Mouse (Mus musculus): ENCODE results near the gene Naa10.

The Naa10 gene

DNA sequence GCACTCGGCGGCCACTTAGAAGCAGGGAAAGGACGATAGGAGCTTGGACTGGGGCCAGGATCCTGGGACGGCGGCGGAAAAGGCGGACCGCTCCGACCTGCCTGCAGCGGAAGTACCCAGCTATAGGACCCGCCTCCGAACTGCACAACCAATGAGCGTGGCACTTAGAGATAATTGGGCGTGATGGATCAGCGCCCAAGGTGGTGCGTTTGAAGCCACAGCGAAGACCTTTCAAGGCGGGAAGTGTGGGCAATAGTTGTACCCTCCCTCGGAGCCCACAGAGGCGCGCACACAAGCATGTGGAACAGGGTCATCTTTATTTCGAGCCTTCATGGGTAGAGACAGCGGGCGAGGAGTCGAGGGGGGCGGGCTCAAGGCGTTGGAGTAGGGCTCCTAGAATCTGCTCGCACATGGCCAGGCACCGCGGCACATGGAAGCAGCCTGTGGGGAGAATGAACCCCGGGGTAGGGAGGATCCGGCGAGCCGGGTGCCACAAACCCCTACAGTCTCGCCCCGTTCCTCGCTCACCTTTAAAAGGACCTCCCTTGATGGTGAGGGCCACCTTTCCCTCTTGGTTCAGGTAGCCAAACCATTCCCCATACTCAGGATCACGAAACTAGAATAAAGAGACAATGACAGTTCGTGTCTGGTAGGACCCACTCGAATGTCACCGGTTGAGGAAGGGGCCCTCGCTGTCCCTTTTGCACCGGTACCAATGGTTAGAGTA is at the start of gene Naa10, which contains the start of gene Arhgap4:
Gene Naa10, minus strand, starts transcription at position 122 of the 727 bp plus-strand sequence.
Gene Arhgap4, minus strand, starts transcription at position 48 of the 727 bp plus-strand sequence.
- DNase-seq (ENCODE audit: low read depth) = peak; percentile 87

DNA sequence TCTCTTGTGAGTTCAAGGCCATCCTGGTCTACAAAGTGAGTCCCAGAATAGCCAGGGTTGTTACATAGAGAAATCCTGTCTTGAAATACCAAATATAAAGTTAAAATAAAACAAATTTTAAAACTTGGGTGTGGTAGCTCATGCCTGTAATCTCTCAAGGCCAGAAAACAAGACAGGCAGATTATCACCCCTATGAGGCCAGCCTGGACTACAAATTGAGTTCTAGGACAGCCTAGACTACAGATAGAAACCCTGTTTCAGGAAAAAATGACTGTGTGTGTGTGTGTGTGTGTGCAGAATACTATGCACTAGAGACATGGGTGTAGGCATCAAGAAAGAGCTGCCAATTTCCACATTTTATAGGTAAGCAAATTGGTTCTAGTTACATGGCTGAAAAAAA is 49.0 kb upstream of the Naa10 start:
- no peak for DNase-seq (ENCODE audit: low read depth)

DNA sequence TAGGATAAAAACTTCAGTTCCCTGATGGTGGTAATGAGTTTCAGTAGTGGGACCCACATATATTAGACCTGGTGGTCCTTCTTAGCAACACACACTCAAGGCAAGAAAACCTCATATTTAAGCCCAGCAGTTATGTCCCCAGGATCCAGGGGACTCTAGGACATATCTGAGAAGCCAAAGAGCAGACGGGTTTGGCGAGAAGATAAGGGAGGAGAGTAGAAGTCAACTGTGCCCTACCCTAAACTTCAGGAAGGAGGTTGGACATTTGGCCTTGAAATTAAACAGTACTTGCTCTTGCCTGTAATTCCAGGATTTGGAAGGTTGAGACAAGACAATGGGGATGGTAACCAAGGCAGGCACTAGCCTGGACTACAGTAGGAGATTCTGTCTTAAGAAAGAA is 48.0 kb upstream of the Naa10 start:
- no peak for DNase-seq (ENCODE audit: low read depth)

DNA sequence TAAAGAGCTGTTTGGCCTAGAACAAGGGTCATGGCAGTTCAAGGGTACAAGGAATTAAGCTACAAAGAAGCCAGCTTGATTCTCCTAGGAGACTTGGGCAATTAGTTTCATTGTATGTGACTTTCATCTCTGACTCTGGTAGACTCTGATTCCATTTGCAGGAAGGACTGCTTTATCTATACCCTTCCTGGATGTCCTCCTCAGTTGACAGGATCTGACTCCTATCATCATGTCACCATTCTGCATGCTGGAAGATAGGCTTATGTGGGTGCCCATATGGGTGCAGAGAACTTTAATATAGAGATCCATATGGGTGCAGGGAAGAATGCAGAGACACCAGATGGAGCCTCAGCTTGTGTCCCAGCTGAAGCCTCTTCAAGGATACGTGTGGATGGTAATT is 47.4 kb upstream of the Naa10 start:
- DNase-seq (ENCODE audit: low read depth) = no peak

DNA sequence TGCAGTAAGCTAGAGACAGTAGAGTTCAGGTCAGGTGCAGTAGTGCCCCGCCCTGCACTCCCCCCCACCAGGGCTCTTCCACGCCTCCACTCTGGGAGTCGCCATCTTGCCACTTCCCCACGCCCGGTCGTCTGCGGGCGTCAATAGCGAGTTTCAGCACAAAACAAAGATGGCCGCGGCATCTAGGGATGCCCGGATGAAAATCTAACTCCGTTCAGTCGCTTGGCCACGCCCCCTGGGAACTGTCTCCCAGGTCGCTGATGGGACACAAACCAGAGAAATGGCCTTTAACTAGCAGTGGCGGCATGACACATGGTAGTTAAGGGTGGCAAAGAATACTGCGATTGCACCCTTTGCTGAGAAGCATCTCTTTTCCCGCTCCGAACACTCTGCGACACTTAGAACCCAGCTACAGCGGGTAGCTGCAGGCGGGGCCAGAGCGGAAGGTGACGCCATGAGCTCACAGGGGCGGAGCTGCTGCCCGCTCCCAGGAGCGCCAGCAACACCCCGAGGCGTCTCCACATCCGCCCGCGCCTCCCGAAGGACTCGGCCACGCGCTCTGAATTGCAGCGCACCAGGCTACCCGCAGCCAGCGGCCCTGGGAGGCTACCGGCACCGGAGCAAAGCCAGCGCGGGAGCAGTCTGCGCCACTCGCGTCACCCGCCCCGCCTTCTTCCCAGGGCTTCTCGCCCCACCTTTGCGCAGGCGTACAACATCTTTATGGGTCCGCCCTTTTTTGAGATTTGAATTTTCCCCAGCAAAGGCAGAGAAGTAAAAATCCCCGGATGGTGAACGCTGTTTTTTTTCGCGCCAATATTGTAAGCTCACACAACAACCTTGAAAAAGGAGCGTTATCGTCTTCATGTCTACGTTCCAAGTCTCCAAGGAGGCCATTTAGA is 45.7 kb upstream of the Naa10 start:
- peak; percentile 93 for DNase-seq (ENCODE audit: low read depth)

DNA sequence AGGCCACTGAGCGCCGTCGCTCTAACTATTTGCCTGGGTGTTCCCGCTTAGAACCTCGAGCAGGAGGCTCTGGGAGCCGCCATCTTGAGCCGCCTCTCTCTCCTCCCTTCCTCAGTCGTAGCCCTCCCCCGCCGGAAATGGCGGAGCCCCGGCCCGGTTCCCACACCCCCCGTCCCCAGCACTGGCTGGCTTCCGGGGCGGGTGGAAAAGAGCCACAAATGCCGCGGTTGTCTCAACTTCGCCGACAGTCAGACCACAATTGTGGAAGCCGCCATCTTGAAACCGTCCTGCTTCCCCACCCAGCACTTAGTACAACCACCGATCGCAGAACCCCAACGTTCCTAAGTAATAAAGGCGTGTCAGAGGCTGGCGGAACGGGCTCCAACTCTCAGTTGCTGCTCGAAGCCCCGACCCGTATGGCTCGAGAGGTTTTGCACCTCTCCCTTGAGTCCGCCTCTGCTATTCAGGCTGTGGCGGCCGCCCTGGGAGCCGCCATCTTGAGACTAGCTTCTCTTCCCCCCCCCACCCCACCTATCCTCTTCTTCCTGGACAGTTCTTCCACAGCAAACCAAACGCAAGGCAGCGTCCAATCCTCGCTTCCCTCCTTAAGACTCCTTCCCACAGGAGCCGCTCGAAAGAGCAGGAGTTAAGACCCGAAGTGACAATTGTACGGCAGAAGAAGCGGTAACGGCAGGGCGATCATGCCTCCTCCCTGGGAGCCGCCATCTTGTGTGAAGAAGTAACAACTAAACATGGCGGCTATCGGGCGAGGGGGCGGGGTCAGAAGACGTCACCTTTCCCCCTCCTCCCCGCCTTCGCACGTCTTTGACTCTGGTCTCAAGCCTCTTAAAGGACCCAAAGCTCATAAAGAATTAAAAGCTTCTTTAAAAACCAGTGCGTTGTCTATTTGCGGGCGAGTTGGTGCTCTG is 44.8 kb upstream of the Naa10 start, which contains the start of gene Hcfc1:
Gene Hcfc1, minus strand, starts transcription at position 110 of the 929 bp plus-strand sequence.
- DNase-seq (ENCODE audit: low read depth) = peak; percentile 92

DNA sequence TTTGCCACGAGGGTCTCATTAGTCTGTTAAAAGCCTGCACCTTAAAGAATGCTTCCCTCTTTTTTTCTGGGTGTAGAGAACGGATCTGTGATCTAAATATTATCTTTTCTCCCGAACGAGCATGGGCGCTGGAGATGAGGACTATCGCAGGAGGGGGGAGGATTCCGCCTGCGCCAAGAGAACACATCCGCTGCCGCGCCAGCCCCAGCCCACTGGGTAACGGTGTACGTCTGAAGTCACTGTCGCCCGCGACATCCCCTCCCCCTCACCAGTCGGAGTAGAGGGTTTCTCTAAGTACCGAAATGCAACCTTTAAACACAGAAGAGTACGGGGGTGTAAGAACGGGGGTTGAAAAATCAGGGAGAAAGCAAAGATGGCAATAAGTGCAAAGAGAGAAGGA is 43.6 kb upstream of the Naa10 start:
- DNase-seq (ENCODE audit: low read depth) = peak; percentile 77

DNA sequence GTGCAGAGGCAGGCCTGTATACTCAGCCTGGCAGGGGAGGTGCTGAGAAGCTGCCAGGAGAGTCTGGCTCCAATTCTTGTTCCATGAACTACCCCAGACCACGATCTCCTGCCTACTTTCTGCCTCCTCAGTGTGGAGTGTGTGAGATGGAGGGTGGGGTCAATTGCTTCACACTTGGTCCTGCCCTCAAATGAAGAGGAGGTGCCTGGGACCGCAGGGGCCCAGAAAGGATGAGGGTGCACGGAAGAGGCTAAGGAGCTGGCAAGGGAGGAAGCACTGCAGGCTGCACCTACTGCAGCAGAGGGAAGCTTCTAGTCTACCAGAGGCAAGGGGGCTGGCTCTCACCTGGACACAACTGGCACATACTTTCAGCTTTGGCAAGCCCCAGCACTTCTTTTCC is 42.6 kb upstream of the Naa10 start:
- DNase-seq (ENCODE audit: low read depth) = peak; percentile 47

DNA sequence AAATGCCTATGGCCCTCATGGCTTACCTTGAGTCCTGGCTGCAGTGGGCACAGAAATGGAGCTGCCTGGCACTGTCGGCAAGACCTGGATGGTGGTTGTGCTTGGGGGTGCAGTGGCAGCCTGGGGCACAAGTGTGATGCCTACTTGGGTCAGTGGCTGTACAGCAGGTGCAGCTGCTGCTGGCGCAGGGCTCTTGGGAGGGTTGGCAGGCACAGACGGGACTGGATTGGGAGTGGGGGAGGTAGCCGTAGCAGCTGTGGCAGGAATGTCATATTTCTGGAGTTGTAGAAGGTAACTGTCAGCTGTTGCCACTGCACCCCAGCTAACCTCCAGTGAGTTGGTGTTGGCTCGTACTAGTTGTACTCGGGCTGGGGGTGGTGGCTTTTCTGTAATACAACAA is 33.2 kb upstream of the Naa10 start:
- no peak for DNase-seq (ENCODE audit: low read depth)

DNA sequence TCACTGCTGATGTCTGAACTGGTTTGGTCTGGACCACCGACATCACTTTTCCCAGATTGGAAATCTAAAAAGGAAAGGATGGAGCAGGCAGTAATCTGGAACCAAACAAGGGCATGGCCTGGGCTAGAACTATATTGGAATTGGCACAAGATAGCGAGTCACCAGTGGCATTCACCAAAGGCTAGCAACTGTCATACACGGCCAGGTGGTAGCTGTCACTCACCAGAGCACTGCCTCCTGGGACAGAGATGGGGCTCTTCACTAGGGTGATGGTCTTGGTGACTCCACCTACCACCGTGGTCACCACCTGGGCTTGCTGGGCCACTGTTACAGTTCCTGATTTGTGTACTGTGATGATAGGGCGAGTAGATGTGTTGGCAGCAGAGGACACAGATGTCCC is 30.9 kb upstream of the Naa10 start:
- DNase-seq (ENCODE audit: low read depth) = no peak

DNA sequence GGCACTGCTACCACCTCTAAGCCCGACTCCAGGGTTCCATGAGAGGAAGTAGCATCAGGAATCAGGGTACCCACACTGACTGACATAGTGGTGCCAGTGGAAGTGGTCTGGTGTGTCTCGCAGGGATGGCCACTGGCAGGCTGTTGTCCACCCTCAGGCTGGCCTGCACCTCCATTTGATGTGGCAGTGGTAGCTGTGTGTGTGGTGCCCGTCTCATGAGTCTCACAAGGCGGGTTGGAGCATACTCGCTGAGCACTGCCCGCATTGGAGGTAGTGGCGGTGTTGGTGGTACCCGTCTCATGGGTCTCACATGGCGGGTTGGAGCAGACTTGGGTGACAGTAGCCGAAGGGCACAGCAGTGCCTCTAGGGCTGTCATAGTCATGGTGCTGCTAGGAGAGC is 27.6 kb upstream of the Naa10 start:
- DNase-seq (ENCODE audit: low read depth) = no peak

DNA sequence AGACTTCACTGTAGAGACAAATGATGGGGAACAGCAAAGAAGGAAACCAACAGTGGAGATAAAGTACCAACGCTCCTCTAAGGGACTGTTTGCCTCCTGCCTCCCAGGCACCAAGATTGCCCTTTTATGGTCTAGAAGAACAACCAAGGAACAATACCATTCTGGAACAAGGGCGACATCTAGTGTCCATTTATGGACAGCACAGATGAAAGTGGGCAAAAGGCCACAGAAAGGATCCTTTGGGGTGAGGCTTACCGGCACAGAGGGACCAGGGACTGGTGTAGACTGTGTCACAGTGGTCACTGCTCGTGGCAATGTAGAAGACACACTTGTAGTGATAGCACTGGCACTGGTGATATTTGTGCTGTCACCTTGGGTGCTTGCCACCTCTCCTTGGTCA is 26.9 kb upstream of the Naa10 start:
- DNase-seq (ENCODE audit: low read depth) = peak; percentile 84

DNA sequence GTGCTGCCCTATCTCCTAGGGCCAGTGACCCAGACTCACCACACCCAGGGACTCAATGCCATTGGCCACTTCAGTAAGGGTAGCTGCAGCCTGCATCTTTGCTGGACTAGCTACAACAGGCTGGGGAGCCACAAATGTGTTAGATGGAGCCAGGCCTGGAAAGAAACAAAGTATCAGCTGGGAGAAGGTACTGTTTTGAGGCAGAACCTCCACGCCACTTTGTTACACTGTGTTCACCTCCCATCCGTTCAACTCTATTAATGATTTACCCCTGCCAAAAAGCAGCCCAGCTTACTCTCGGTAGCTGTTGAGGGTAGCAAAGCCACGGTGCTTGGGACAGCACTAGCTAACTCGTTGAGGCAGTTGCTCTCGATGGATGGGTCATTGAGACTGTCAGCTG is 25.2 kb upstream of the Naa10 start:
- no peak for DNase-seq (ENCODE audit: low read depth)

DNA sequence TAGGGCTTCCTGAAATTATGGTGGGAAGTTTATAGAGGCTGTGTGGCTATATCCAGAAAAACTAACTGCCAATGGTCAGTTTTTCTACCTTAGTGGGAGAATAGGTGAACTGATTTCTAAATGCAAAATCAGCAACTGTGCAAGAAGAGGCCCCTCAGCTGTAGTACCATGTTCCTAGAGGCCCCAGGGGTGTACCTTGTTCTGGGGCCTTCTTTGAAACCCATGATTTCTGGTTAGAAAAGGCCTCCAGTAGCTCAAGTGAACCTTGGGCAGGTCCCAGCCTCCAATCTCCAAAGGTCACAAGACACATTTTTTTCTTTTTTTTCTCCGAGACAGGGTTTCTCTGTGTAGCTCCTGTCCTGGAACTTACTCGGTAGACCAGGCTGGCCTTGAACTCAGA is 20.6 kb upstream of the Naa10 start:
- no peak for DNase-seq (ENCODE audit: low read depth)

DNA sequence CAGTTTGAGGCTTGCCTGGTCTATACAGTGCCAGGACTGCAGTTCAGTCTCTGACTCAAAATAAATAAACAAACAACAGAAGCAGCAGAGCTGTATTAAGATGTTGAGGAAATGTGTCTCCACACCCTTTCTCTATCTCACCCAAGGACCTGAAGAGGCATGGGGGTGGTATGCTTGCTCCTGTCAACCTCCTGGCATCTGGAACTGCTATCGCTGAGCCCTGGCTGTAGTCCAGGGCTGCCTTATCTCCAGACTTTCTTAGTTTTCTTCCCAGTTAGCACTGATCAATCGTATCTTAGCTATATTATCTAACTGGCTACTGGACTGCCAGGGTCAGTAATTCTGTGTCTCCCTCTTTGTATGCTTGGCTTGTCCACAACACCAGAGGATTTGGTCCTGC is 20.1 kb upstream of the Naa10 start:
- DNase-seq (ENCODE audit: low read depth) = no peak

DNA sequence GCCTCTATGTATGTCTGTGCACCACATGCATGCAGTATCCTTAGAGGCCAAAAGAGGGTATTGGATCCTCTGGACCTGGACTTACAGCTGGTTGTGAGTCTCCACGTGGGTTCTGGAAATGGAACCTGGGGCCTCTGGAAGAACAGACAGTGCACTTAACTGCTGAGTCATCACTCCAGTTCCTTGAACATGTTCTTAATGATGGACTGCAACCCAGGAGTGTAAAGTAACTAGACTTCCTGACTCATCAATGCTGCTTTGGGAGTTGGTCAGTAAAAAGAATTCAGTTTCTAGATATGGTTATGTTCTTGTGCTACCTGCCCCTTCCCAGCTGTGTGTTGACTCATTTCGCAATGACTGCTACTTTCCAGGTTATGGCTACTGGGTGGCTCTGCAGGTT is 10.1 kb upstream of the Naa10 start:
- DNase-seq (ENCODE audit: low read depth) = no peak

DNA sequence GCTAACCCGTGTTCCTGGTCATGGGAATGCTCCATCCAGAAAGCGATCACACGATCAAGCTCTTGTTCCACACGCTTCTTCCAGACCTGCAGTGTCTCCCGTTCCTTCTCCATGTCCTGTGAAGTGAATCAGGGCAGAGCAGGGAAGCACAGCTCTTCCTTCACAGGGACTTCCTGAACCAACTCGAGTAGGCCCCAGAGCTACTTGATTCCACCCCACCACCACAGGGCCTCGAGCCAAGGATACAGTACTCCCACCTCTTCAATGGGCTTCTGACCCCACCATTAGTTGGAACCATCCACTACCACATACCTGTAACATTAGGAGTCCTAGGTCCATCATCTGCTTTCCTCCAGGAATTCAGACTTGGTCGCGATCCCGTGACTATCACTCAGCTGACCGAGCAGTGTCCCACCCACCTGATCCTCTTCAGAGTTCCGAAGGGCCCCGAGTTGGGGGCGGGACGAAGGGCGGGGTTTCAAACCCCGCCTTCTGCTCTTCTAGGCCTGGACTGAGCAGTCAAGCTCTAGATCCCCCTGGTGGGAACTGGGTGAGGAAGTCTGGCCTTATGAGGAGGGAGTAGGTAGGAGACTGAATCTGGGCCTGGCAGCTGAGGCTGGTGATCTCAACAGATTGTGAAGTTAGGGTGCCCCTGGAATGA is 8.8 kb upstream of the Naa10 start, which contains the start of gene Renbp:
Gene Renbp, minus strand, starts transcription at position 449 of the 661 bp plus-strand sequence.
- DNase-seq (ENCODE audit: low read depth) = peak; percentile 59

DNA sequence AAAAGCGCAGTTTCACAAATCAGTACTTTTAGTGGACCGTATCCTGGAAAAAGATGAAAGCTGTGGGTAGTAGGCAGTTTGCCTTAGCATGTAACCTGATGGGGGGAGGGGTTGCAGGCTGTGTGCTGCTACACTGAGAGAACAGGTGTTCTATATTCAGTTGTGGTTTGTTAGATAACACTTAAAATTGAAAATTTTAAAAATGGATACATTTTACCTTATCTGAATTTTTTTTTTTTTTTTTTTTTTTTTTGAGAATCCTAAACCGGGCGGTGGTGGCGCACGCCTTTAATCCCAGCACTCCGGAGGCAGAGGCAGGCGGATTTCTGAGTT is 772 bp upstream of the Naa10 start:
- DNase-seq (ENCODE audit: low read depth) = no peak

DNA sequence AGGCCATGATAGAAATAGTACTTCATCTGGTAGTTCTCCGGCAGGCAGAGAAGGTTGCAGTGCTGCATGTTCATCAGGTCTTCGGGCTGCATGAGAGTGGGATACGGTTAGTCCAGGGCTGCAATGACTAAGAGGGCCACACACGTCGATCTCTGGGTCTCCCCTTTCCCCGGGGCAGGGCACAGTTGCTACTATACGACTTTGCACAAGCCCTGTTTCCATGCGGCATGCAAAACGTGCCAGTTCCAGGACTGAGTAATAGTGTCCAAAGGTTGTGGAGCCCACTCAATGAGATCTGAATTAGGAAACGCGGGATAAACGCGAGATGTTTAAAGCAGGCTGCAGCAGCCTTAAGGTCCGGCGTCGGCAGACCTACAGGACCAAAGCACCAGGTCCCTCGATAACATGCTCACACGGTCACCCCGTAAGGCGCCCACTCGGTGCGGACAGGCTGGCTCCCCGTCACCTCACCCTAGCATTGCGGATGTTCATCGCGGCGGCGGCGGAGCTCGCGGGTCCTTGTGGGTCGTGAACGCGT is 390 bp downstream of the Naa10 start:
- DNase-seq (ENCODE audit: low read depth) = no peak

DNA sequence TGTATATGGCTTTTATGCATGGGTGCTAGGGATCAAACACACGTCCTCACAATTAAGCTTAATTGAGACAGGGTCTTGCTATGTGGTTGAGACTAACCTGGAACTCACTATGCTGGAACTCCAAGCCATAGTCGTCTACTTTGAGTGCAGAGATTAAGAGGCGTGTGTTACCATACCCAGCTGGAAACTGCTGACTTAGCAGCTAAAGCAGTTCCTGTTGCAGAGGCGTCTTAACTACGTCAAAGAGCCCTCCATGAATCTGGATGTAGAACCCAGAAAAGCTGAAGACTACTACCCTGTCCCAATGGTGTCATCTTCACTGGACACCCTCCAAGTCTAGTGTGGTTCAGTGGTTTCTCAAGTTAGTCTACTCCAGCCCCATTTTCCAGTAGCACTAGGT is 3.1 kb downstream of the Naa10 start:
- no peak for DNase-seq (ENCODE audit: low read depth)

DNA sequence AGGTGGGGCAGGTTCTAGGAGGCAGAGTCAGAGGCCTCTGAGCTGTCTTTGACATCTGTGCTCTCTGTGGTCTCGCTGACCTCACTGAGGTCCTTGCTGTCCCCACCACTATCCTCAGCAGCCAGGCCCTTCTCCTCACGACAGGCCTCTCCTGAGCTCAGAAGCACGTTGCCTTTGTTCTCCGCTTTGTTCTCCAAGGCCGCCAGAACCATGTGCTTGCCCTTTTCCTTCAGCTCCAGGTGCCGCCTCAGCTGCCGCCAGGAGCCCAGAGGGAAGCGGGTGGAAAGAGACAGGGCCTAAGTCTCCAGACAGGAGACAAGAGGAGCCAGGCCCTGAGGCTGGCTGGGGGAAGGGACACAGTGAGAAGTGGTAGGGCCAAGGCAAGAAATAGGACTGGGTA is 4.8 kb downstream of the Naa10 start:
- no peak for DNase-seq (ENCODE audit: low read depth)
